Mouse (Mus musculus) liver, adult 2 months (tissue): ENCODE data around the gene Caskin1.

ENCODE experiments used
- CTCF ChIP-seq: fragments of 200-500 bp; IDR thresholded peaks from 2 replicates; pipeline ENCODE4 v1.5.1; 2011; ENCODE audit warnings: low read depth, low read length, control low read depth
- POLR2A ChIP-seq: fragments of 200-500 bp; IDR thresholded peaks from 2 replicates; pipeline ENCODE4 v1.6.1; 2011; ENCODE audit warnings: low read length, control low read depth; ENCODE audit not compliant: insufficient read depth; ENCODE audit errors: extremely low read depth

DNA sequence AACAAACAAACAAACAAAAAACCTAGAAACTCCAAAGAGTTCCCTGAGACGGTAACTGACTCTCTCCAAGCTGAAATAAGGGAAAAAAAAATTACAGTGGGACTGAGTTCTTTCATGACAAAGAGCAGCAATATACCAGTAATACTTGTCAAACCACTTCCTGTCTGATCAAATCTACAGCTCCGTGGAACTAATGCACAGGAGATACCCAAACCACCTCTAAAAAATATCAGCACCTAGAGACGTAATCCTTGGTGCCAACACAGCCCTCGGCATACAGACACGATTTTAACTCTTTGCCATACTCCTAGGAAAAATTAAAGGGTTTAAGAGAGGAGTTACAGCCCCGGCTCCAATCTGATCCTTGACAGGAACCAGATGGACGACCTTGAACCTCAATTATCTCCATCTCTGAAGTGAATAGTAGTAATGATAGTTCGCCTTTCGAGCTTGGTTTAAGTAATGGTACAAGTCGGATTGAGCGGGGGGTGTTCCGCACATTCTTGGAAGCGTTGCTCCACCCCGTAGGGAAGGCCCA is 34.1 kb upstream of the Caskin1 start:
- TF ChIP-seq CTCF (no peak), POLR2A (no peak)
